Mouse (Mus musculus) embryonic facial prominence, embryonic 13.5 days (tissue): ENCODE data around the gene Eif4e3. TPM values are rescaled to one million over a fixed set of nuclear protein-coding genes. Genes with fewer than 3 reads are reported as not detected.

Source experiments
- ATAC-seq: fragments of 200-750 bp; cut with Nextera tagmentation; 2 replicates; pipeline ENCODE4 v1.8.0; 2017; ENCODE audit warnings: low read depth; ENCODE audit not compliant: insufficient number of reproducible peaks, insufficient read depth, low FRiP score, low TSS enrichment
- H3K27ac ChIP-seq: fragments of 300-500 bp; sonication (generic); 2 replicates; pipeline ENCODE4 v1.5.1; 2015; ENCODE audit warnings: moderate library complexity, mild to moderate bottlenecking, inconsistent platforms
- H3K27me3 ChIP-seq: fragments of 300-500 bp; sonication (generic); 2 replicates; pipeline ENCODE4 v1.6.1; 2015; ENCODE audit warnings: mild to moderate bottlenecking, inconsistent platforms
- H3K36me3 ChIP-seq: fragments of 300-500 bp; sonication (generic); 2 replicates; pipeline ENCODE4 v1.6.1; 2015; ENCODE audit warnings: mild to moderate bottlenecking, inconsistent platforms
- H3K4me1 ChIP-seq: fragments of 300-500 bp; sonication (generic); 2 replicates; pipeline ENCODE4 v1.6.1; 2015; ENCODE audit warnings: inconsistent platforms
- H3K4me2 ChIP-seq: fragments of 300-500 bp; sonication (generic); 2 replicates; pipeline ENCODE4 v1.6.1; 2015; ENCODE audit warnings: moderate library complexity, mild to moderate bottlenecking, inconsistent platforms
- H3K4me3 ChIP-seq: fragments of 300-500 bp; sonication (generic); 2 replicates; pipeline ENCODE4 v1.5.1; 2015; ENCODE audit warnings: mild to moderate bottlenecking, inconsistent platforms
- H3K9ac ChIP-seq: fragments of 300-500 bp; sonication (generic); 2 replicates; pipeline ENCODE4 v1.6.1; 2015; ENCODE audit warnings: mild to moderate bottlenecking, inconsistent platforms
- H3K9me3 ChIP-seq: fragments of 300-500 bp; sonication (generic); 2 replicates; pipeline ENCODE4 v1.6.1; 2016; ENCODE audit warnings: inconsistent platforms
- WGBS: fragments of 180-500 bp; shearing (Covaris S2); methylation state at CpG from one replicate; pipeline ENCODE4 v1.1.7; 2015; ENCODE audit warnings: mixed read lengths; 5-methylcytosine and 5-hydroxymethylcytosine counted together
- polyA plus RNA-seq: library from polyadenylated mRNA; unstranded; fragments of >200 nt; fragmentation: Nextera tagmentation; extraction: Ambion mirVana; gene quantifications from 2 replicates; pipeline ENCODE4 v1.2.1, GENCODE M21; 2015

Gene Eif4e3
- polyA plus RNA-seq, 1 experiment from 2014 or later = 15.6 TPM

GRCm38 (mm10) chr6:99602434-99602833 lies 64.1 kb downstream of the Eif4e3 start:
- Histone ChIP-seq H3K9ac (no peak overlapping the region), H3K9me3 (no peaks in the 10 kb centered on the region)

GRCm38 (mm10) chr6:99600886-99601285 lies 65.7 kb downstream of the Eif4e3 start:
- ATAC-seq = no peak
- Histone ChIP-seq H3K27me3 (no peaks in the 10 kb centered on the region), H3K9me3 (no peaks in the 10 kb centered on the region), H3K4me3 (no peak overlapping the region), H3K4me2 (no peak overlapping the region), H3K9ac (0 out of 2 replicates have a peak overlapping the region, but pooled peaks have one; percentile 6), H3K36me3 (no peaks in the 10 kb centered on the region), H3K4me1 (peaks cover 34% of the 10 kb centered on the region), H3K27ac (no peak overlapping the region)
- WGBS = 54% methylated on average over 8 of the region's 8 CpGs

More at GRCm38 (mm10) chr6:99602434-99602833, 64.1 kb downstream of the Eif4e3 start:
- H3K27me3 ChIP-seq = no peaks in the 10 kb centered on the region
- H3K36me3 ChIP-seq = no peaks in the 10 kb centered on the region
- no peak overlapping the region for H3K27ac ChIP-seq
- peaks cover 34% of the 10 kb centered on the region for H3K4me1 ChIP-seq
- H3K4me2 ChIP-seq = no peak overlapping the region
- ATAC-seq = no peak
- WGBS = 76% methylated on average over 7 of the region's 7 CpGs
- no peak overlapping the region for H3K4me3 ChIP-seq

GRCm38 (mm10) chr6:99600168-99600793 lies 66.3 kb downstream of the Eif4e3 start:
- Histone ChIP-seq H3K9ac (0 out of 2 replicates have a peak overlapping the region, but pooled peaks have one; percentile 6), H3K36me3 (no peaks in the 10 kb centered on the region), H3K27ac (no peak overlapping the region), H3K4me2 (peak overlapping the region; percentile 35), H3K4me3 (no peak overlapping the region), H3K4me1 (peaks cover 34% of the 10 kb centered on the region), H3K9me3 (no peaks in the 10 kb centered on the region), H3K27me3 (no peaks in the 10 kb centered on the region)
- ATAC-seq = no peak
- WGBS = 30% methylated on average over 10 of the region's 10 CpGs

- no peak overlapping the region for H3K9ac ChIP-seq
- no peak for ATAC-seq
- peaks cover 32% of the 10 kb centered on the region for H3K4me1 ChIP-seq
- no peak overlapping the region; the same call in 1 of the 2 replicates for H3K27ac ChIP-seq
- no peak overlapping the region for H3K4me2 ChIP-seq
- H3K27me3 ChIP-seq = no peaks in the 10 kb centered on the region
- H3K4me3 ChIP-seq = no peak overlapping the region
- H3K9me3 ChIP-seq = no peaks in the 10 kb centered on the region
- WGBS = 33% methylated on average over 8 of the region's 8 CpGs
- H3K36me3 ChIP-seq = no peaks in the 10 kb centered on the region
These were observed 66.9 kb downstream of the Eif4e3 start for GRCm38 (mm10) chr6:99599651-99600050.

GRCm38 (mm10) chr6:99599229-99599628 lies 67.3 kb downstream of the Eif4e3 start:
- no peak for ATAC-seq
- Histone ChIP-seq H3K9ac (no peak overlapping the region), H3K9me3 (no peaks in the 10 kb centered on the region), H3K36me3 (no peaks in the 10 kb centered on the region), H3K27ac (no peak overlapping the region), H3K4me2 (no peak overlapping the region), H3K4me1 (peaks cover 29% of the 10 kb centered on the region), H3K4me3 (no peak overlapping the region), H3K27me3 (no peaks in the 10 kb centered on the region)
- WGBS = 61% methylated on average over 5 of the region's 5 CpGs

GRCm38 (mm10) chr6:99577040-99577439 lies 89.5 kb downstream of the Eif4e3 start:
- Histone ChIP-seq H3K9ac (no peak overlapping the region), H3K27ac (no peak overlapping the region), H3K9me3 (no peaks in the 10 kb centered on the region), H3K36me3 (no peaks in the 10 kb centered on the region), H3K27me3 (no peaks in the 10 kb centered on the region), H3K4me2 (no peak overlapping the region), H3K4me3 (no peak overlapping the region), H3K4me1 (0 out of 2 replicates have a peak, but pooled peaks cover 5% of the 10 kb centered on the region)
- WGBS = 62% methylated on average over 6 of the region's 6 CpGs
- no peak for ATAC-seq

- H3K4me1 ChIP-seq = 0 out of 2 replicates have a peak, but pooled peaks cover 6% of the 10 kb centered on the region
- H3K9ac ChIP-seq = no peak overlapping the region
- 87% methylated on average over 6 of the region's 6 CpGs for WGBS
- no peak overlapping the region for H3K4me3 ChIP-seq
- no peak overlapping the region for H3K27ac ChIP-seq
- no peaks in the 10 kb centered on the region for H3K9me3 ChIP-seq
- no peak overlapping the region for H3K4me2 ChIP-seq
- no peaks in the 10 kb centered on the region for H3K27me3 ChIP-seq
- H3K36me3 ChIP-seq = no peaks in the 10 kb centered on the region
- ATAC-seq = no peak
These were observed 90.9 kb downstream of the Eif4e3 start for GRCm38 (mm10) chr6:99575633-99576032.

Other genes starting within 250 kb of the Eif4e3 start
- gene Foxp1, start 144.1 kb downstream of the Eif4e3 start, polyA plus RNA-seq = 66.7 TPM in 2 replicates
- gene Gm20696, start within 50 bp of the Eif4e3 start, polyA plus RNA-seq = 3.2 and 3.4 TPM in 2 replicates
- 4.0 and 6.5 TPM in 2 replicates for gene Gpr27, start 25.9 kb upstream of the Eif4e3 start, polyA plus RNA-seq
- gene Prok2, start 59.6 kb upstream of the Eif4e3 start, polyA plus RNA-seq = 1.5 and 2.0 TPM in 2 replicates